Mouse (Mus musculus) bone marrow macrophage, adult 2 months (primary cell): ENCODE measurements around the gene Tmem62.

ENCODE experiments used
- CTCF ChIP-seq: IDR thresholded peaks from 2 replicates; pipeline ENCODE4 v1.5.1; 2012; ENCODE audit warnings: low read depth, mild to moderate bottlenecking, low read length, moderate library complexity
- POLR2A ChIP-seq: IDR thresholded peaks from 2 replicates; pipeline ENCODE4 v1.6.1; 2012; ENCODE audit warnings: mild to moderate bottlenecking, low read depth, low read length, borderline replicate concordance

DNA sequence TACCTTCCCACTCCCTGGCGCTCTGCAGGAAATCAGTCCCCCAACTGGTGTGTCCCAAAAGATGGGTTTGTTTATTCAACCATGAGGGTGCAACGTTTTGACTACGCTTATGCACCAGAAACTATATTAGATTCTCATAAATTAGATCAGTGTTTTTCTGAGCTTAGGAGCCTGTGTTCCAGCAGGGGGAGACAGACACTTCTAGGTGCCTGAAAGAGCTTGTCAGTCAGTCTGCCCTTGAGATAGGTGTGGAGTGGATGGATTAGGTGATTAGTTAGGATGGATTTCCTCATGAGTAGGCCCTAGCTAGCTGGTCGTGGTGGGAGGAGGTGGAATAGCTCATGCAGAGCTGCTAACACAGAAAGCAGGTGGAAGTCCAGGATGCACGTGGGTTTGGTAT lies 64.3 kb downstream of the Tmem62 start:
- 0 out of 2 replicates have a peak, but pooled peaks have one; percentile 22 for TF ChIP-seq CTCF
- TF ChIP-seq POLR2A = no peak
